Mouse (Mus musculus): ENCODE measurements around the gene Pcp2.
A peak's percentile ranks its signal among the peaks of the same experiment; 100 is the strongest.
"Not testable (repeated sequence)": the region's sequence is repeated elsewhere in the genome, so short reads cannot be mapped to it uniquely, and the experiment has no call there.

The Pcp2 gene

GRCm38 (mm10) chr8:3587391-3588257 lies 37.7 kb downstream of the Pcp2 start:
- Histone ChIP-seq H3K4me1 (replicated peaks; ENCODE audit: low read depth, low read length) (peaks cover 19% of the 10 kb centered on the region), H3K9me3 (ENCODE audit: low read length) (no peaks in the 10 kb centered on the region), H3K27me3 (ENCODE audit: insufficient read depth, low read length) (no peaks in the 10 kb centered on the region), H3K4me3 (replicated peaks; ENCODE audit: low read length) (peak overlapping the region; percentile 92), H3K36me3 (ENCODE audit: insufficient read depth, low read length) (no peaks in the 10 kb centered on the region)
- TF ChIP-seq POU5F1 (IDR thresholded peaks at IDR 0.05; ENCODE audit: borderline replicate concordance, low read length) (no peak), NANOG (IDR thresholded peaks at IDR 0.05; ENCODE audit: borderline replicate concordance, low read length) (no peak), CTCF (conservative IDR thresholded peaks at IDR 0.05; ENCODE audit: low read length) (no peak)

GRCm38 (mm10) chr8:3586993-3587390 lies 38.4 kb downstream of the Pcp2 start, which contains the start of gene Camsap3:
Gene Camsap3, plus strand, starts transcription at chr8:3587293.
- H3K27me3 ChIP-seq (ENCODE audit: insufficient read depth, low read length) = no peaks in the 10 kb centered on the region
- H3K4me1 ChIP-seq (replicated peaks; ENCODE audit: low read depth, low read length) = peaks cover 15% of the 10 kb centered on the region
- no peak for TF ChIP-seq NANOG (IDR thresholded peaks at IDR 0.05; ENCODE audit: borderline replicate concordance, low read length)
- TF ChIP-seq CTCF (conservative IDR thresholded peaks at IDR 0.05; ENCODE audit: low read length) = no peak
- TF ChIP-seq POU5F1 (IDR thresholded peaks at IDR 0.05; ENCODE audit: borderline replicate concordance, low read length) = no peak
- H3K9me3 ChIP-seq (ENCODE audit: low read length) = no peaks in the 10 kb centered on the region
- H3K36me3 ChIP-seq (ENCODE audit: insufficient read depth, low read length) = no peaks in the 10 kb centered on the region
- H3K4me3 ChIP-seq (replicated peaks; ENCODE audit: low read length) = peak within 1 kb of the TSS; percentile 92

- no peaks in the 10 kb centered on the region for H3K9me3 ChIP-seq (ENCODE audit: low read length)
- TF ChIP-seq CTCF (conservative IDR thresholded peaks at IDR 0.05; ENCODE audit: low read length) (no peak), NANOG (IDR thresholded peaks at IDR 0.05; ENCODE audit: borderline replicate concordance, low read length) (no peak), POU5F1 (IDR thresholded peaks at IDR 0.05; ENCODE audit: borderline replicate concordance, low read length) (no peak)
- H3K36me3 ChIP-seq (ENCODE audit: insufficient read depth, low read length) = no peaks in the 10 kb centered on the region
- peaks cover 10% of the 10 kb centered on the region for H3K4me1 ChIP-seq (replicated peaks; ENCODE audit: low read depth, low read length)
- no peak overlapping the region for H3K4me3 ChIP-seq (replicated peaks; ENCODE audit: low read length)
- H3K27me3 ChIP-seq (ENCODE audit: insufficient read depth, low read length) = no peaks in the 10 kb centered on the region
Observed at GRCm38 (mm10) chr8:3586452-3586851, 38.9 kb downstream of the Pcp2 start.

- not testable (repeated sequence) for H3K4me3 ChIP-seq (replicated peaks; ENCODE audit: low read length); H3K9me3 ChIP-seq (ENCODE audit: low read length); H3K27me3 ChIP-seq (ENCODE audit: insufficient read depth, low read length)
- Histone ChIP-seq H3K36me3 (ENCODE audit: insufficient read depth, low read length) (peaks cover 15% of the 10 kb centered on the region), H3K4me1 (replicated peaks; ENCODE audit: low read depth, low read length) (peaks cover 47% of the 10 kb centered on the region)
Observed at GRCm38 (mm10) chr8:3581961-3582360, 43.4 kb downstream of the Pcp2 start.

GRCm38 (mm10) chr8:3579390-3580364 lies 45.7 kb downstream of the Pcp2 start:
- peaks cover 66% of the 10 kb centered on the region for H3K4me1 ChIP-seq (replicated peaks; ENCODE audit: low read depth, low read length)
- no peaks in the 10 kb centered on the region for H3K27me3 ChIP-seq (ENCODE audit: insufficient read depth, low read length)
- peaks cover 15% of the 10 kb centered on the region for H3K36me3 ChIP-seq (ENCODE audit: insufficient read depth, low read length)
- peak overlapping the region; percentile 57 for H3K4me3 ChIP-seq (replicated peaks; ENCODE audit: low read length)
- no peak for TF ChIP-seq NANOG (IDR thresholded peaks at IDR 0.05; ENCODE audit: borderline replicate concordance, low read length)
- TF ChIP-seq CTCF (conservative IDR thresholded peaks at IDR 0.05; ENCODE audit: low read length) = no peak
- no peak for TF ChIP-seq POU5F1 (IDR thresholded peaks at IDR 0.05; ENCODE audit: borderline replicate concordance, low read length)
- no peaks in the 10 kb centered on the region for H3K9me3 ChIP-seq (ENCODE audit: low read length)

GRCm38 (mm10) chr8:3576211-3576960 lies 49.0 kb downstream of the Pcp2 start:
- H3K4me1 ChIP-seq (replicated peaks; ENCODE audit: low read depth, low read length) = peaks cover 96% of the 10 kb centered on the region
- TF ChIP-seq CTCF (conservative IDR thresholded peaks at IDR 0.05; ENCODE audit: low read length) (no peak), NANOG (IDR thresholded peaks at IDR 0.05; ENCODE audit: borderline replicate concordance, low read length) (no peak), POU5F1 (IDR thresholded peaks at IDR 0.05; ENCODE audit: borderline replicate concordance, low read length) (no peak)
- H3K36me3 ChIP-seq (ENCODE audit: insufficient read depth, low read length) = peaks cover 29% of the 10 kb centered on the region
- peak overlapping the region; percentile 67 for H3K4me3 ChIP-seq (replicated peaks; ENCODE audit: low read length)
- no peaks in the 10 kb centered on the region for H3K9me3 ChIP-seq (ENCODE audit: low read length)
- H3K27me3 ChIP-seq (ENCODE audit: insufficient read depth, low read length) = no peaks in the 10 kb centered on the region

- Histone ChIP-seq H3K27me3 (ENCODE audit: insufficient read depth, low read length) (no peaks in the 10 kb centered on the region), H3K4me1 (replicated peaks; ENCODE audit: low read depth, low read length) (peaks cover 92% of the 10 kb centered on the region), H3K36me3 (ENCODE audit: insufficient read depth, low read length) (peaks cover 34% of the 10 kb centered on the region), H3K4me3 (replicated peaks; ENCODE audit: low read length) (peak overlapping the region; percentile 67; the same call in 1 of the 2 replicates), H3K9me3 (ENCODE audit: low read length) (no peaks in the 10 kb centered on the region)
- TF ChIP-seq POU5F1 (IDR thresholded peaks at IDR 0.05; ENCODE audit: borderline replicate concordance, low read length) (no peak), NANOG (IDR thresholded peaks at IDR 0.05; ENCODE audit: borderline replicate concordance, low read length) (peak; percentile 47; the same call in 1 of the 2 replicates)
Observed at GRCm38 (mm10) chr8:3574546-3574945, 50.8 kb downstream of the Pcp2 start.

Data from E14TG2a.4 (cell line).